Mouse (Mus musculus) ovary, adult 2 months (tissue): ENCODE data around the gene Medag. TPM values are rescaled to one million over a fixed set of nuclear protein-coding genes. Genes with fewer than 3 reads are reported as not detected.

Source experiments
- polyA plus RNA-seq: library from polyadenylated mRNA; depleted of rRNA; stranded (reverse); fragments of >200 nt; gene quantifications from 2 replicates; pipeline ENCODE4 v1.2.3, GENCODE M21; 2012; rRNA removed

The Medag gene
- 7.2 and 11.1 TPM in 2 replicates for polyA plus RNA-seq

DNA sequence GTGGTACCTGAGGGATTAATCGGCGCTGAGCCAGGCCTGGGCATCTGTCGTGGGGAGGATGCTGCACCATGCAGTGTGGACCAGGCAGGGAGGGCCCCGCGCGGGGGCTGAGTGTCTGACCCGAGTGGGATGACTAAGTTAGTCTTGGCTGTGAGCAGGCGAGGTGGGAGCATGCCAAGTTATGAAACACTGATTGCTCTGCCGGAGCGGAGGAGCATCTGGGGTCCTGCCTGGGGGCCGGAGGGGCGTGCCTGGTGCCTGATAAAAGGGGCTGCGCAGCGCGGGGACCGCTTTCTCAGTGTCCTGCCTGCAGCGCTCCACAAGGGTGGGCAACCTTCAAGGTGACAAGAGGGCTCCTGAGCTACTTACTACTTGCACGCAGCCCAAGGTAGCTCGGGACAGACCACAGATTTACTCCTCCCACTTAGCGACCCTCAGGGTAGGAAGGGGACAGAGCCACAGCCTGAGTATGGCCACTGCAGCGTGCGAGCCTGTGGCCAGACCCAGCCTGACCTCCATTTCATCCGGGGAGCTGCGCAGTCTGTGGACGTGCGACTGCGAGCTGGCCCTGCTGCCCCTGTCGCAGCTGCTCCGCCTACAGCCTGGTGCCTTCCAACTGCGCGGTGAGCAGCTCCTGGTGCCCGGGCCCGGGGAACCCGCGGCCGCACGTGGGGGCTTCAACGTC lies at the start of gene Medag:
TSS of gene Medag (plus strand) at position 241 of the 685 bp plus-strand sequence.

DNA sequence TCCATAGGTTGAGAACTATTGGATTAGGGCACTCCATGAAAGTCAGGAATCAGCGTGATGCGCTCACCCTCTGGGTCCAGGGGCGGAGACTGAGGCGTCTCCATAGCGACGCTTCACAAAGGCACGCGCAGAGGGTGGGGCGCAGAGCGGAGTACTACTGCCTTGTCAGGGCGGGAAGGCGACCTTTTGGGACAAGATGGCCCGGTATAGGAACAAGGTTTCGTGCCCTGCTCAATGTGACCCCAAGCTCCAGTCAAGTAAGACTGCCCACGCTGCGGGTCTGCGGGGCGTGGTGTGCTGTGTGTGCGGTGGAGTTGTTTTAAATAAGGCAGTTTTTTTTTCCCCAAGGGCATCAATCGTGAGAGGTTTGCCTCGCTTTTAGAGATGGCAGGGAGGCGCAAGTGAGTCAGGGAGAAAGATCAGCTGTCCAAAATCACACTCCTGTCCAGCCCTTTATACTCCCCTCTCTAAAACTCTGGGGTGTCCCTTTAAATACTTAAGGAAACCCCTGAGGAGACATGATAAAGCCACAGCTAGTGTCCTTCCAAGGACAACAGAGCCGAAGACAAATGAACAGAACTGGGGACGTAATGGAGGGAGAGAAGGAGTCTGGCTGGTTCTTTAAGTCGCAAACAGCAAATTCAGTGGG lies 28.1 kb downstream of the Medag start, which contains the start of gene Tex26:
TSS of gene Tex26 (plus strand) at position 130 of the 649 bp plus-strand sequence.

Other genes starting within 250 kb of the Medag start
- gene Uspl1, start 227.4 kb upstream of the Medag start, polyA plus RNA-seq, result 8.8 and 10.2 TPM in 2 replicates
- gene Hmgb1, start 227.3 kb upstream of the Medag start, polyA plus RNA-seq, result 21.1 and 23.1 TPM in 2 replicates
- gene Alox5ap, start 147.0 kb upstream of the Medag start, polyA plus RNA-seq, result 30.2 and 44.8 TPM in 2 replicates
- gene Tex26, start 27.9 kb downstream of the Medag start, polyA plus RNA-seq, result 0.16 and 0.40 TPM in 2 replicates
- gene Wdr95, start 116.9 kb downstream of the Medag start, polyA plus RNA-seq, result 2.5 and 3.0 TPM in 2 replicates
- 16.5 and 20.8 TPM in 2 replicates for gene Hsph1, start 224.6 kb downstream of the Medag start, polyA plus RNA-seq